Mouse (Mus musculus): ENCODE results near the gene Dusp15.

DNA sequence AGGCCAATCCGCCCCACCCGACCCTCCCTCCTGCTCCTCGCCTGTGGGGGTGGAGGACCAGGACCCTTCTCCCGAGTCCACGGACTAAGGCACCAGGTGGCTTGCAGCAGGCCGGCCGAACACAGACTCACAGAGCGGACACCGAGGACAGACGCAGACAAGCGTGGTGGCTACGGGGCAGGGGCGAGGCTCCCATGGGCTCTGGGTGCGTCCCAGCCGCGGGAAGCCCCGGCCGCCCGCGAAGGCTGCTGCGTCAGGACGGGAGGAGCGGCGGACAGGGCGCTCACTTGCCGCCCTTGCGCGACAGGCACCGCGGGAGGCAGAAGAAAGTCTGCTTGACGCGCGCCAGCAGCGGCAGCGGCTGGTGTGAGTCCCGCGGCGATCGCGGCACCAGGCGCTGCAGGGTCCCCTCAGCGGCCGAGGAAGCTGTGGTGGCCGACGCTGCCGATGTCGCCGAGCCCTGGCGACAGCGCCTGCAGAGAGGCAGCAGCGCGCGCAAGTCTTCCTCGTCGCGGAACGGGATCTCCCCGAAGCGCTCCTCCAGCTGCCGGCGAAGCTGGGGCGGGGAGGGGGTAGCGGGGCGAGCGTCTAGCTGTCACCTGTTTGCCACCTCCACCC, 8.5 kb downstream of the Dusp15 start:
- TF ChIP-seq CTCF (IDR thresholded peaks at IDR 0.05; ENCODE audit: low read depth, low read length) (no peak), POLR2A (IDR thresholded peaks at IDR 0.05; ENCODE audit: insufficient read depth, low read length) (no peak)

All from ES-Bruce4 (cell line).